Mouse (Mus musculus) CH12F3 (cell line): ENCODE results near the gene Lemd2.

ENCODE experiments used
- in situ Hi-C: fragments of 300-500 bp; cut with MboI; formaldehyde crosslinking; loops from 2 replicates; pipeline ENCODE4 v1.14.3; 2020; ENCODE audit warnings: low sequenced_read_pairs

The Lemd2 gene

GRCm38 (mm10) chr17:27228216-27228915 is 24.1 kb upstream of the Lemd2 start:
- in situ Hi-C loops = no loop called here

- in situ Hi-C loops = no loop called here
These were observed 23.0 kb upstream of the Lemd2 start for GRCm38 (mm10) chr17:27227258-27227657.

GRCm38 (mm10) chr17:27226701-27227100 is 22.4 kb upstream of the Lemd2 start:
- in situ Hi-C loops = no loop called here

DNA sequence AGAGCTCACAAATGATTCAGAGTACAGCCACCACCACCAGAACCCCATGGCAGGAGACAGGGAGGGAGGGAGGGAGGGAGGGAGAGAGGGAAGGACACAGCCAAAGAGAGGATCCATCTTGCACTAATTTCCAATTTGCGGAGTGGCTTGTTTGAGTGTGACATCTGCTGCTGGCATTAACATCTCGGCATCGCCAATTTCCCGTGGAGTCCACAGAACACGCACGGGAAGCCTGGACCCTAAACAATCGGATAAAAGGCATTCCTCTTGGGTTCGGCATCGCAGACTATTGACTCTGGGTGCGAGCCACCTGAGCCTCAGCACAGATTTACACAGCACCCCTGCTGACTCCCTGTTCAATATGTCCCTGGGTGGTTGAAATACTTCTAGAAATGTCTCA is 21.5 kb upstream of the Lemd2 start:
- in situ Hi-C loops = no loop called here

DNA sequence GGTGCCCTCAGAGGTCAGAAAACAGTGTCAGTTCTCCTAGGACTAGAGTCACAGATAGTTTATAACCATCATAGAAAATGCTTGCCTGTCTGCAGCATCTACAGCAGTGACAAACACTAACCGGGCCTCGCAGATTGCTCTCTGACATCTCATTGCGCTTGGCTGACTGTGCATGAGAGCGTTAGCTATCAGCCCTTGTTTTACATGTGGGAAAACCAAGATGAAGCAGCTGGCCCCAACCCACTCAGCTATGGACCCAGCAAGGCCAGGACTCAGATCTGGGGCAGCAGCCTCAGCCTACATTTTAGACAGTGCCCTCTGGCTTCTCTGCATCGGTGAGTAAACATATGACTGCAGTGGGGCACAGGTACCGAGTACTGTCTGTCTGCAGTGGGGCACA is 19.6 kb upstream of the Lemd2 start:
- in situ Hi-C loops = no loop called here

DNA sequence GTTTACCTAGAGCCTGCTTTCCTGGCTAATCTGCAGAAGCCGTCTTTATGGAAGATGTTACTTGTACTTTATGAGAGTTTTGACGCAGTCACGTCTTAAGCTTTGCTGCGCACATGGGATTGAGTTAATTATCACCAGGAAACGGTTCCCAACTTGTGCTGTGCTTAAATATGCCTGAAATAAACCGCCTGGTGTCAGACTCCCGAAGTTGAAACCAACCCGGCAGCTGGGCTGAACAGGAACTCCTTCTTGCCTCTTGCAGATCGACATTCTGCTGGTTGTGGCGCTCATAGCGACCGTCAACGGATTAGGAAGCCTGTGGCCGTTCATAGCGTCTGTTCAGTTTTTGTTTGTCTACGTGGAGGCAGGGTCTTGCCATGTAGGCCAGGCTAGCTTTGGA is 17.3 kb upstream of the Lemd2 start:
- in situ Hi-C loops = no loop called here

- in situ Hi-C loops = no loop called here
These were observed 14.6 kb upstream of the Lemd2 start for GRCm38 (mm10) chr17:27218916-27219315.

DNA sequence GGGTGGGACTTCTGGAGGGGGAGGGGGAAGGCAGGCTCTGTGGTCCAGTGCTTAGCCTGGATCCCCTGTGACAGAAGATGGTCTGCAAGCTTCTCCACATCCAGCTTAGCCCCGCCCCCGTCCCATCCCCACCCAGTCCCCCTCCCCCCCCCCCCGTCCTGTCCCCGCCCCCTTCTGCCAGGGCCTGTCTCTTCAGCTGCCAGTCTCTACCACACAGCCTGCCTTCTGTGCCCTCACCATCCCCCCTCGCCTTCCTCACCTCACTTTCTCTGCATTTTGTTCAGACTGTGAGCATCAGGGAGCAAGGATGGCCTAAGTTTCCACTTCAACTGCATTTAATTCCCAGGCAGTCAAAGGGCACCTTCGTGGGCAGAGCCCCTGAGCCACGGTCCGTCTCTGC is 14.1 kb upstream of the Lemd2 start:
- in situ Hi-C loops = no loop called here

DNA sequence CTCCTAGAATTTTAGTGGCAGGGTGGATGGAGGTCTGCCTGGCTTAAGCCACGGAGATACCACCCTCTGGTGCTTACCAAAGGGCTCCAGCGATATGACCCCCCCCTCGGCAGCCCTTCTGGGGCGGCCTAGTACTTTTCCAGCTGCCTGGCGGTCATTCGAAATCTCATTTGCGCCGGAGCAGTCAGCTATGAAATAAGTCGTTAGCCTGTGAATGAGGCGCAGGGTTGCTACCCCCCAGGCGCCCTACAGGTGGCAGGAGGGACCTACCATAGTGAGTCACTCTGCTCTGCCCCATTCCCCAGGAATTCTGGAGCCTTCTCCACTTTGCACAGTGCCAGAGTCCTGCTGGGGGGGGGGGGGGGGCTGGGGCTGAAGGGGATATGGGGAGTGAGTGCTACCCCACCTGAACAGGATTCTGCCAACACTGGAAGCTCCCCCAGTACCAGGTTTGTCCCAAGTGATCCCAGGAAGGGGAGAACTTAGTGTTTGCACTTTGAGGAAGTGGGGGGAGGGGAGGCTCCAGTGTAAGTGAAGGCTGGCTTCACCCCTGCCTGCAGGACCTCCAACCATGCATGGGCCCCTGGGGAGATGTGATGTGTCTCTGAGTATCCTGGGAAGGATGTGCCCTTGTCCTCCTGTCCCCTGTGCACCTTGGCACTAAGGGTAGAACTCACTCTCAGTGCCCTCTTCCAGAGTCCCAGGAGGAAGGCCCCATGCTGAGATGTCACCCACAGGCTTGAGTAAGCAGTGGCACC is 8.7 kb upstream of the Lemd2 start:
- in situ Hi-C loops = no loop called here

DNA sequence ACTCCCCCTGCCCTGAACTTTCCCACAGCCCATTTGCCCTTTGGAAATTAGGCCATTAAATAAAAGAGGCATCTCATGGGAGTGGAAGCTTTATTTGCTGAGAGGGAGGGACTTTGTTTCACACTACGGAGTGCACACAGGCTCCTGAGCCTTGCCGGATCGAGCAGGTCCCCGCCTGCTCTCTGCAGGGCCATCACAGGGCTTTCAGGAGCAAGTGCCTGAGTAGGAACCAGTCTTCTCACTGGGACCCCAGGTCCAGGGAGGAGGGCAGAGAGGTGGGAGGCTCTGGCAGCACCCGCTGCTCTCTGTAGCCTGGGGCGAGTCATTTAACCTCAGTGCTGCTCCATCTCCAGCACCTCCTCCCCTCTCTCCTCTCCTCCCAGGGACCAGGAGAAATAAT is 7.7 kb upstream of the Lemd2 start:
- in situ Hi-C loops = no loop called here

- in situ Hi-C loops = no loop called here
These were observed 2.9 kb upstream of the Lemd2 start for GRCm38 (mm10) chr17:27207113-27207707.

- in situ Hi-C loops = no loop called here
These were observed 753 bp downstream of the Lemd2 start for GRCm38 (mm10) chr17:27203358-27204074.

- in situ Hi-C loops = no loop called here
These were observed 1.3 kb downstream of the Lemd2 start for GRCm38 (mm10) chr17:27202919-27203357.

- in situ Hi-C loops = no loop called here
These were observed 2.3 kb downstream of the Lemd2 start for GRCm38 (mm10) chr17:27201981-27202380.

GRCm38 (mm10) chr17:27200801-27201200 is 3.5 kb downstream of the Lemd2 start:
- in situ Hi-C loops = no loop called here

DNA sequence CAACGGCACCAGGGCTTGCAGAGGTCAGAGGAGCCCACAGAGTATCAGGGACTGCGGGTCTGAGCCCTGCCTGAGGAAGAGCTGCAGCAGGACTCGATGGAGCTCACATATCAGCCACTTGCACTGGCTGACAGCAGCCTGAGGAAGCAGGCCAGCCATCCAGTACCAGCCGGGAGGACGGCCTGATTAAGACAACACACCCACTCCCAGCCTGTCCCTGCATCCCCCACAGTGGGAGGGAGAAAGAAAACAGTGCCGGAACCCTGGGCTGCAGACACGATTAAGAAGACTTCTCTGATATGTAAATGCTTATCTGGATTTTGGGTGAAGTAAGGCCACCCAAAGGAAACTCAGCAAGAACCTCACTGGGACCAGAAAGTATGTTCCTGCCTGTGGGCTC is 4.4 kb downstream of the Lemd2 start:
- in situ Hi-C loops = no loop called here

DNA sequence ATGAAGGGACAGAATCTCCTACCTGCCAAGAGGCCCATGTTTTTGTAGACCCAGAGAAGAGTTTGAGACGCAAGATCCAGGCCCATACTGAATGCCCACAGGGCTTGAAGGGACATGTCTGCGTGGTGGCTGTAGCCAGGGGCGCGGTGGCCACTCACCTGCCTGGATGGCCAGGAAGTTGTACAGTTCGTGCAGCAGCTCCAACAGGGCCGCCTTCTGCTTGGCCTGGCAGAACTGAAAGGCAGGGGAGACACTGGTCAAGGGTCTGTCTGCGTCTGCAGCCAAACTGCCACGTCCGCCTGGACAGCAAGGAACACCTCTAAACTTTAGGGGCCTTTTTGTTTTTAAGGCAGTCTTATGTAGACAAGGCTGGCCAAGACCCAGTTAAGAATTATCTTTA is 5.1 kb downstream of the Lemd2 start:
- in situ Hi-C loops = no loop called here

DNA sequence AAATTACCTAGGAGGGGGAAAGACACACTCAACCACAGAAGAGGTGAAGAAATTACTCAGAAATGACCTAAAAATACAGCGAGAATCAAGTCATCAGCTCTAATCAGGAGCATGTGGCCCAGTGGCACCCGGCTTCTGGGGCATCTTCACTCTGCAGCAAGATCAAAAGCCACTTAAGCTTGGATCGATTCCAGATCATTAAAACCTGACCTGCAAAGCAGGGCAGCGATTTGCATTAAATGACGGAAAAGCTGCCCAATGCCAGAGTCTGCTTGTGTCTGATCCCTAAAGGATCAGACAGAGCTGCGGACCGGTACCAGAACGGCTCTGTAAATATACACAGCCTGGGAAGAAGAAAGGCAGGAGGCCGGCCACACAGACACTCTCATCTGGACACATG is 8.1 kb downstream of the Lemd2 start:
- in situ Hi-C loops = no loop called here

GRCm38 (mm10) chr17:27194258-27195185 is 9.7 kb downstream of the Lemd2 start:
- in situ Hi-C loops = no loop called here

DNA sequence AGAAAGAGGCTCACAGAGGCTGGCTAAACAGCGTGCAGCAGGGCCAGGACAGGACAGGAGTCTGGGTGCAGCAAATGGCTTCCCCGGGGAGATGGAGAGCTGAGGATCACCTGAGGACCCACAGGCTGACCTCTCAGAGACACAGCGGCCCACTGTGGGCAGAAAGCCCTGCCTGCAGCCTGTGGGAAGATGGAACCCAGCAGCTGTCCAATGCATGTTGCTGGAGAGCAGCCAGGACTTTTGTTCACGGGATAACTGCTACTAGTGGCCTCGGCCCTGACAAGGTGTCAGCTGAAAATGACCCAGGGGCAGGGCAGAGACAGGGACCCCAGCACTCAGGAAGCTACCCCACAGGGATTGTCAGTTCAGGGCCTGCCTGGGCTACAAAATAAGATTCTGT is 12.5 kb downstream of the Lemd2 start:
- in situ Hi-C loops = no loop called here
